In genomic region chr12:15449484-15449883, GRCm38 (mm10) we compare ENCODE assay signal across 34 mouse cellular contexts.
"Had no signal": no experiment of that assay in that cellular context is flagged by ENCODE, and none has a peak within 500 bp of the region (broad histone marks: within the 10 kb centered on the region; RNA-seq: fewer than 3 reads in every experiment).

No protein-coding gene starts in this region.

- H3K4me3 ChIP-seq: heart, embryonic 12.5 days; heart, embryonic 13.5 days; heart, embryonic 15.5 days; hindbrain, embryonic 10.5 days; hindbrain, embryonic 12.5 days; hindbrain, embryonic 13.5 days; hindbrain, embryonic 15.5 days; intestine, embryonic 15.5 days; kidney, embryonic 15.5 days; layer of hippocampus, adult 2 months; left cerebral cortex, adult 2 months had no signal

- H3K4me1 ChIP-seq: heart, embryonic 12.5 days; heart, embryonic 13.5 days; heart, embryonic 15.5 days; hindbrain, embryonic 10.5 days; hindbrain, embryonic 12.5 days; hindbrain, embryonic 13.5 days; hindbrain, embryonic 15.5 days; intestine, embryonic 15.5 days; kidney, embryonic 15.5 days had no signal

- H3K9ac ChIP-seq: heart, embryonic 12.5 days; heart, embryonic 13.5 days; heart, embryonic 15.5 days; hindbrain, embryonic 12.5 days; hindbrain, embryonic 13.5 days; hindbrain, embryonic 14.5 days; hindbrain, embryonic 15.5 days; intestine, embryonic 15.5 days; kidney, embryonic 15.5 days had no signal

- DNase-seq: heart, postnatal 14 days; heart, postnatal 36 days; heart, postnatal 4 days; kidney, adult 11 months; kidney, adult 18-20 months; kidney, adult 2 months; kidney, adult 8-10 months; kidney, adult 9 months; kidney, postnatal 10 days; kidney, postnatal 14 days; kidney, postnatal 25 days; kidney, postnatal 36 days; kidney, postnatal 4 days; layer of hippocampus, adult 9-11 months; layer of hippocampus, postnatal 36 days had no signal

- H3K36me3 ChIP-seq: heart, embryonic 12.5 days; heart, embryonic 13.5 days; heart, embryonic 15.5 days; hindbrain, embryonic 10.5 days; hindbrain, embryonic 12.5 days; hindbrain, embryonic 13.5 days; hindbrain, embryonic 15.5 days; intestine, embryonic 15.5 days; kidney, embryonic 15.5 days had no signal

- ATAC-seq: hindbrain, embryonic 16.5 days; hindbrain, postnatal 0 days; inflammation-experienced regulatory T-cells, adult 6 months; intestine, embryonic 15.5 days; intestine, embryonic 16.5 days; intestine, postnatal 0 days had no signal

- H3K9me3 ChIP-seq: heart, embryonic 13.5 days; heart, embryonic 15.5 days; hindbrain, embryonic 12.5 days; hindbrain, embryonic 13.5 days; hindbrain, embryonic 15.5 days; intestine, embryonic 15.5 days had no signal

- H3K27me3 ChIP-seq: heart, embryonic 12.5 days; heart, embryonic 13.5 days; heart, embryonic 15.5 days; hindbrain, embryonic 12.5 days; hindbrain, embryonic 13.5 days; hindbrain, embryonic 15.5 days; intestine, embryonic 15.5 days; kidney, embryonic 15.5 days had no signal

- H3K27ac ChIP-seq: heart, embryonic 13.5 days; heart, embryonic 15.5 days; hindbrain, embryonic 10.5 days; hindbrain, embryonic 12.5 days; hindbrain, embryonic 13.5 days; hindbrain, embryonic 14.5 days; hindbrain, embryonic 15.5 days; hindbrain, postnatal 0 days; intestine, embryonic 15.5 days; kidney, embryonic 15.5 days; kidney, postnatal 0 days; layer of hippocampus, adult 2 months; left cerebral cortex, adult 2 months had no signal

- H3K4me2 ChIP-seq: heart, embryonic 11.5 days; heart, embryonic 12.5 days; heart, embryonic 13.5 days; heart, embryonic 15.5 days; hindbrain, embryonic 12.5 days; hindbrain, embryonic 13.5 days; hindbrain, embryonic 14.5 days; hindbrain, embryonic 15.5 days; intestine, embryonic 15.5 days; kidney, embryonic 15.5 days had no signal
